Mouse (Mus musculus) adrenal gland, postnatal 10 days (tissue): Measurements from ENCODE around the gene Ppp1ca. TPM values are rescaled to one million over a fixed set of nuclear protein-coding genes. Genes with fewer than 3 reads are reported as not detected.

ENCODE experiments used
- DNase-seq: peaks from one replicate; pipeline ENCODE4 v3.0.0; 2021; ENCODE audit warnings: mixed read lengths
- total RNA-seq, 2 experiments: library from RNA; stranded (reverse); gene quantifications; 2 replicates each; pipeline ENCODE4 v1.2.3; 2021

Gene Ppp1ca
- total RNA-seq, 2 experiments from 2014 or later, result 411 to 414 TPM

DNA sequence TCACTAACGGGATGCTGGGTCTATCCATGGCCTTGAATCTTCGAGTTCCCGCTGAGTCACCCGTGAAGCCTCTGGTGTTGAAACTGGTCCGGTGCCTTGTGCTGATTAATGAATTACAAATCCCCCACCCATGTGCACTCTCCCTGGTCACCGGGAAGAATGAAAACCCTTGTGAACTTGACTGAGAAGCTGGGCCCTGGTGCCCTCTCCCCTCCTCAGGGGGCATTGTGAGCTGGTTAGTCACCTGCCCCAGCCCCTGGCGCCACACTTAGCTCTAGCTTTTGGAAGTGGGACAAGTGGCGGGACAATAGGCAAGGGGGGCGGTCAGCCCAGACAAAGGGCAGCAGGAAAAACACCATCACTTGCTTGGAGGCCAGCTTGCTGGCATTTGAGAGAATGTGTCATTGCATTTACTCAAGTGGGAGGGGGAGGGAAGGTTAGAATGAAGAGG is 21.7 kb downstream of the Ppp1ca start:
- peak; percentile 68 for DNase-seq

DNA sequence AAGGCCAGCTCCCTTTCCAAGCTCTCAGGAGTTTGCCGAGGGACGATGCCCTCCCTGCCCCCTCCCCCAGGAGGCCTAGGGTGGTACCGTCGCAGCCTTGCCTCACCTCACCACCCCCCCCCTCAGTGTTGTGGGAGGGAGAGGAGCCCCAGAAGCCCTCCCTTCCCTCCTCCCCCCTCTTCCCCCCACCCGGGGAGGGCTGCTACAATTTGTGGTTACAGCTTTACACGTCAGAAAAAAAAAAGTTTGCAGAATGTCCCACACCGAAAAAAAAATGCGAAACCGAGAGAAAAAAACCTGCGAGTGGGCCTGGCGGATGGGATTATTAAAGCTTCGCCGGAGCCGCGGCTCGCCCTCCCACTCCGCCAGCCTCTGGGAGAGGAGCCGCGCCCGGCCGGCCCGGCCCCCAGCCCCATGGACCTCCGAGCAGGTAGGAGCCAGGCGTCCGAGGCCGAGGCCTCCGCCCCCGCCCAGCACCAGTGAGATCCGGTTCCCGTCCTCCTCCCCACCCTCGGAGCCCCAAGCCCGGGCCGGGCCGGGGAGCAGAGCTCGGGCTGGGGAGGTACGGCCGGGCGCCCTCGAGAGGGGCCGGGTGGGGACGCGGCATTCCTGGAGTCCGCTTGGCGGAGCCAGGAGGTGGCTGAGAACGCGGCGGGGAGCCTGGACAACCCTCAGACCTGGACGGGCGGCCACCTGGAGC is 22.4 kb downstream of the Ppp1ca start, which contains the start of the genes Clcf1 and AC109138.7:
TSS of gene Clcf1 (plus strand) at position 168 of the 700 bp plus-strand sequence.
TSS of gene AC109138.7 (plus strand) at position 287 of the 700 bp plus-strand sequence.
- DNase-seq, result peak; percentile 69

- peak; percentile 59 for DNase-seq
Measured at GRCm38 (mm10) chr19:4214771-4215450, 23.0 kb downstream of the Ppp1ca start.

GRCm38 (mm10) chr19:4215451-4215840 is 23.6 kb downstream of the Ppp1ca start:
- no peak for DNase-seq

GRCm38 (mm10) chr19:4216041-4216685 is 24.3 kb downstream of the Ppp1ca start:
- peak; percentile 60 for DNase-seq

GRCm38 (mm10) chr19:4217140-4217539 is 25.3 kb downstream of the Ppp1ca start:
- DNase-seq, result no peak

- DNase-seq, result no peak
Measured at GRCm38 (mm10) chr19:4217855-4218254, 26.0 kb downstream of the Ppp1ca start.

DNA sequence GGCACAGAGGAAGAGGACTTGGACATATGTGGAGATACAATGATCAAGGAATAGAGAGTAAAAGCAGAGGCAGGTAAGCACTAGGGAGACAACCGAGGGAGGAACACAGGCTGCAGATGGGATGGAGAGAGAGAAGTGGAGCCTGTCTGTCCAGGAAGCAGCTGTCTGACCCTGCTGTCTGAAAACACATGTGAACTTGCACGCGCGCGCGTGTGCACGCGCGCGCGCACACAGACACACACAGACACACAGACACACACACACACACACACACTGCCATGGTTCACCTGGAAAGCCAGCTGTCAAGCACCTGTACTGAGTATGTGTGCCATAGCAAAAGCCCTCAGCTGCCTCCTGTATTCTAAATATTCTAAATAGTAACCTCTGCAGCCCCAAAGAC is 26.4 kb downstream of the Ppp1ca start:
- no peak for DNase-seq

- DNase-seq, result no peak
Measured at GRCm38 (mm10) chr19:4218784-4219183, 26.9 kb downstream of the Ppp1ca start.

DNA sequence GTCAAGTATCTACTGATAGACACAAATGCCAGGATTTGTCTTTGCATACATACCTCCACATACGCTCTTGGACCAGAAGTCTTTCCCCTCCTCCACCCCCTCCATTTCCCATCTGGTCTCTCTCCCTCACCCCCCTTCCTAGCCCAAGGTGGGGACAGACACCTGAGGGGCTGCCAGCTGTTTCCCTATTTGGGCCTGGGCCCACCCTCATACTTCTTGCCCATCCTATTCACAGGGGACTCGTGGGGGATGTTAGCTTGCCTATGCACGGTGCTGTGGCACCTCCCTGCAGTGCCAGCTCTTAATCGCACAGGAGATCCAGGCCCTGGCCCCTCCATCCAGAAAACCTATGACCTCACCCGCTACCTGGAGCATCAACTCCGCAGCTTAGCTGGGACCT is 28.1 kb downstream of the Ppp1ca start:
- DNase-seq, result no peak

GRCm38 (mm10) chr19:4220416-4220815 is 28.6 kb downstream of the Ppp1ca start:
- DNase-seq, result no peak

DNA sequence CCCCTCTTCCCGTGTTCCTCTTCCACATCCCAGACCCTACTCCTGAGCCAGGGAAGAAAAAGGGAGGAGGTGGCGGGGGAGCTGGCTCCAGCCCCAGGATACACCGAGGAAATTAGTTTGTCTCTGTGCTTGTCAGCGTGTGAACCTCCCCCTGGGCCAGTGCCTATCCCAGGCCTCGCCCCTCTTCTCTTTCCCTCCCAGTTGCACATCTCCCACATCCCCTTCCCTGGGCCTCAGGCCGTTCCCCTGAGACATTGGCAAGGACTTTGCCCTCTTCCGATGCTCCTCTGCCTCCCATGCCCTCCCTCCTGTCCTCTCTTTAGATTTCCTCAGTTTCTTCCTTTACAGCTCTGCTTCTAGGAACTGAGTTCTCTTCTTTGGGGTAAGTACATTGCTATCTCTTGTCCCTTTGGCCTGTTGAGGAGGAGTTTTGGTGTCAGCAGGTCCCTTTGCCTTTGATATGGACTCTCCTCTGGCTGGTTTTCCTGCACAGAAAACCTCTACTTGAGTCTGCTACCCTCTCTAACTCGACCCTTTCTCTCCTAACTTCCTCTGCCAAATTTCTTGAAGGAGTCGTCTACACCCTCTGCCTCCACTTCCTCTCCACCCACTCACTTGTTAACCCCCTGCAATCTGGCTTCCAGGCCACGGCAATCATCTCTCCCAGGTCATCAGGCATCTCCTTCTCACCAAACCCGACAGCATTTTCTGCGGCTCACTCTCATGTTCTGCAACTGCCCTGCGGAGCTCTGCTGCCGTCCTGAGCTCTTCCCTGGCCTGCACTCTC is 29.3 kb downstream of the Ppp1ca start:
- no peak for DNase-seq

GRCm38 (mm10) chr19:4222165-4222564 is 30.3 kb downstream of the Ppp1ca start:
- DNase-seq, result peak; percentile 48

GRCm38 (mm10) chr19:4226779-4227178 is 34.9 kb downstream of the Ppp1ca start:
- DNase-seq, result no peak

- no peak for DNase-seq
Measured at GRCm38 (mm10) chr19:4227446-4227845, 35.6 kb downstream of the Ppp1ca start.

GRCm38 (mm10) chr19:4227894-4228678 is 36.2 kb downstream of the Ppp1ca start:
- peak; percentile 81 for DNase-seq

- DNase-seq, result no peak
Measured at GRCm38 (mm10) chr19:4228891-4229290, 37.0 kb downstream of the Ppp1ca start.

- DNase-seq, result no peak
Measured at GRCm38 (mm10) chr19:4229451-4230076, 37.7 kb downstream of the Ppp1ca start.

DNA sequence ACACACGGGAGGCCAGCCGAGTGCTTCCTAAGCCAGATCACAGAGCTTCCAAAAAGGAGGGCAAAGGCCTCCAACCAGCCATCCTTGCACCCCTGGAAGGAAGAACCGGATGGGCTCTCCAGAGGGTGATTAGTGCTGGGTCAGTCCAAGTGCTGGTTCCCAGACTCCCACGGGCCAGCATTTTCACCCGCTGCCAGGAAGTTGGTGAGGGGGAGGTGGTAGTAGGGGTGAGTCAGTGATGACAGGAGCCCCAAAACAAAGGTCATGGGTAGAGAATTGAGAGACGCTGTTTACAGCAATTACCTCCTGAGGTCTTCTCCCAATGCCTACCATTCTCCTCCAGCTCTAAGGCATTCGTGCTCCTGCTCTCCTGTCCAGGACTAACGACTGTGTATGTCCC is 38.5 kb downstream of the Ppp1ca start:
- peak; percentile 70 for DNase-seq

DNA sequence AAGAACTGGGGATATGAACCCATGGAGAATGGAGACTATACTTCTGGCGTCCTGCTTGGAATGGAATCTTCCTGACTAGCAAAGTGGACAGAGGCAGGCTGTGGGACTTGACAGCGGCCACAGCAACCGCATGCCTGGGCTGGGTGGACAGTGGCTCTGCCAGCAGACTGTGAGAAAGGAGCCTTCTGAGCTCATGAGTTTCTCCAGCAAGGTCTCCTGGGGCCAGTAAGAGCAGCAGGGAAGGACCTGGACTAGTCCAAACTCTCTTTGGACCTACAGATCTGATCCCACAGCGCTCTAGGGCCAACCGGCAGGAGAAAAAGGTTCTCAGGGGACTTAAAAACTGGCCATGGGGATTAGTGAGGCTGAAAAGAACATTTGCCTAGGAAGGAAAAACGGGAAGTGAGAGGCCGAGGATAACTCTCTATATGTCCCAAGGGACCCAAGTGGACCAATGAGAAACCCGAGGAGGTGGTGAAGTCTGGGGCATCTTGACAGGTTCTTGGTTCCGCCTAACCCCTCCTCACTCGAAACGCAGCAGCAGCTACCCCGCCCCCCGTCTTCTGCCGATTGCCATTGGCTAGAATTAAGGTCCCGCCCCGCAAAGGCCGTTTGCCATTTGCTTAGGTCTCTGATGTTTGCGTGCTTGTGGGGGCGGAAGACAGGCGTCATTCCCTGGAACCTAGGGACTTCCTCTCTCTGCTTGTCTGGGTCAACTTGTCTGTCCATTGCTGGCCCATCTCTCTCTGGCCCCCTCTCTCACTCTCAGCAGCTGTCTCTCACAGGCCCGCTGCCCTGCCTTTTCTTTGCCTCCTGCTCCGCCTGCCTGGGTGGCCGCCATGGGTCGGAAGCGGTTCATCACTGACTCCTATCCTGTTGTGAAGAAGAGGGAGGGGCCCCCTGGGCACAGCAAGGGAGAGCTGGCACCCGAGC is 39.7 kb downstream of the Ppp1ca start, which contains the start of gene Pold4:
TSS of gene Pold4 (plus strand) at position 647 of the 933 bp plus-strand sequence.
- DNase-seq, result peak; percentile 97
